Mouse (Mus musculus) heart, postnatal 0 days (tissue): ENCODE measurements at regions not wholly inside any gene's neighbourhood (a gene's known extent, or its start where the extent isn't known, plus 50 kb on each side); places are given as distances from the start of the nearest gene placed in this dataset.

Experiments used
- CTCF ChIP-seq: IDR thresholded peaks from 2 replicates; pipeline ENCODE4 v1.5.1; 2016; ENCODE audit warnings: antibody characterized with exemption, control low read depth, low read depth
- EP300 ChIP-seq: IDR thresholded peaks from 2 replicates; pipeline ENCODE4 v1.6.1; 2016; ENCODE audit warnings: antibody characterized with exemption, low read depth

DNA sequence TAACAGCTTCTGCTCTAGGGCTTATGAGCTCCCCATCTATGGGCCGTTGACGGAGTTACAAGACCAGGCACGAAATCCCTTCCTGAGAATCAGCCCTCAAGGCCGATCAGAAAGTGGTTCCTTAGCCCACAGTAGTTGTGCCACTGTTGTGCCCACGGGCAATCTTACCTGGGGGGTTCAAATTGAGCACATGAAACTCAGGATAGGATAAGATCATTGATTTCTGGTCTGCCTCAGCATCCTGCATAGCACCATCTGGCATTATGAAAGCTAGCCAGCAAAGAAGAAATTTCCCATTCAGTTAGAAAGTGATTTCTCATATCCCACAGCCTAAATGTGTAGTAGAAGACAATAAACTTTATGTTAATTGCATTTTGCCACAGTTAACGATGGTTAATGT, 379.6 kb upstream of the Npvf start:
- TF ChIP-seq CTCF (no peak), EP300 (no peak)
